Mouse (Mus musculus) spleen, postnatal 4 days (tissue): ENCODE results near the gene Snw1.

Experiments used
- DNase-seq, 2 experiments: peaks; one replicate each; pipeline ENCODE4 v3.0.0; 2022; ENCODE audit warnings: low spot score in 2 of 2

Gene Snw1

GRCm38 (mm10) chr12:87423700-87424099 is 48.4 kb downstream of the Snw1 start:
- no peak for DNase-seq

GRCm38 (mm10) chr12:87421708-87422507 is 50.2 kb downstream of the Snw1 start:
- DNase-seq = peak in 1 of 2 experiments; percentile 31

DNA sequence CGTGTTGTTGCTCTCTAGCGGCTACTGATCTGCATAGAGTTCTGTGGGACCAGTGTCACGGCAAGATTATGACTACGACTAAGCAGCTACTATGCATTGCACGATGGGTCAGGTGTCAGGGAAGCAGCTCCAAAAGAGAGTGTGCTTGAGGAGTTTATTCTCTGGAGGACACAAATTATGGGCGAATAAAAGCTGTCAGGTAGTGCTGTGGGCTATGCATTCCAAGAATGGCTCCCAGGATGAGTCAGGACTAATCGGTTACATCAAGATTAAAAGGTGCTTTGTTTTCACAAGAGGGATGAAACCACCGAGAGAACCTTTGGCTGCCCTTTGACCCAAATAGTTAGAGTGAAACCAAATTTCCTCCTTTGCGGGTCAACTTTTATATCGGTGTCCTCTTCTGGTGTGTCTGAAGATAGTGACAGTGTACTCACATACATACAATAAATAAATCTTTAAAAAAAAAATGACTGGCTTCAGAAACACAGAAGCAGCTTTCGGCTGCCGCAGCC is 52.0 kb downstream of the Snw1 start:
- no peak for DNase-seq

GRCm38 (mm10) chr12:87418921-87419320 is 53.2 kb downstream of the Snw1 start:
- DNase-seq = no peak

- DNase-seq = peak; percentile 49 to 72
Measured at GRCm38 (mm10) chr12:87416690-87417089, 55.4 kb downstream of the Snw1 start.

DNA sequence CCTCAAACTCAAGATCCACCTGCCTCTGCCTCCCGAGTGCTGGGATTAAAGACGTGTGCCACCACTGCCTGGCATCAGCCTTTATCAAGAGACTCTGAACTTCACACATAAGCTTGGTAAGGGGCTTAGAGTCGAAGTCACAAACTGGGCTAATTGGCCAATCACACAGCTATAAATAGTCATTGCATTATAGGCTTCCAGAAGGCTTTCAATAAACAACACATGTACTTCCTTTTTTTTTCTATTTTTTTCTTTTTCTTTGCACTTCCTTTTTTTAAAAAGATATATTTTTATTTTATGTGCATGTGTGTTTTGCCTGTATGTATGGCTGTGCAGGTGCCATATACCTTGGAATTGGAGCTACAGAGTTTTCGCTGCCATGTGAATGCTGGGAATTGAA is 56.7 kb downstream of the Snw1 start:
- no peak for DNase-seq

GRCm38 (mm10) chr12:87413179-87413790 is 58.8 kb downstream of the Snw1 start:
- peak; percentile 60 to 85 for DNase-seq

DNA sequence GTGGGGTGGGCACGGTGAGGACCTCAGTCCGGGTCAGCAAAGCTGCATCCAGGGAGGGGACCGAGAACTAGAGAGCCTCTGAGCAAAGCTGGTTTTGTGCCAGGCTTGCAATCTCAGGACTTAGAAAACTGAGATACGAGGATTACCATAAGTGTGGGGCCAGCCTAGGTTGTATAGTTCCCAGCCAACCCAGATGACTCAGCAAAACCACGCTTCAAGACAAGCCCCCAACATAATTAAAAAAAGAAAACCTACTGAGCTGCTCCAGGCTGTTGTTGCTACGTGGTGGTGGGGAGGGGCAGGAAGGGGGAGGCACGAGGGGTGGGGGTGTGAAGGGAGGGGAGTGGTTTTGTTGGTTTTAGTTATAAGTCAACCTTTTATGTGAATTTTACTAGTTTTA is 61.1 kb downstream of the Snw1 start:
- DNase-seq = no peak

GRCm38 (mm10) chr12:87409123-87409522 is 63.0 kb downstream of the Snw1 start:
- no peak for DNase-seq

DNA sequence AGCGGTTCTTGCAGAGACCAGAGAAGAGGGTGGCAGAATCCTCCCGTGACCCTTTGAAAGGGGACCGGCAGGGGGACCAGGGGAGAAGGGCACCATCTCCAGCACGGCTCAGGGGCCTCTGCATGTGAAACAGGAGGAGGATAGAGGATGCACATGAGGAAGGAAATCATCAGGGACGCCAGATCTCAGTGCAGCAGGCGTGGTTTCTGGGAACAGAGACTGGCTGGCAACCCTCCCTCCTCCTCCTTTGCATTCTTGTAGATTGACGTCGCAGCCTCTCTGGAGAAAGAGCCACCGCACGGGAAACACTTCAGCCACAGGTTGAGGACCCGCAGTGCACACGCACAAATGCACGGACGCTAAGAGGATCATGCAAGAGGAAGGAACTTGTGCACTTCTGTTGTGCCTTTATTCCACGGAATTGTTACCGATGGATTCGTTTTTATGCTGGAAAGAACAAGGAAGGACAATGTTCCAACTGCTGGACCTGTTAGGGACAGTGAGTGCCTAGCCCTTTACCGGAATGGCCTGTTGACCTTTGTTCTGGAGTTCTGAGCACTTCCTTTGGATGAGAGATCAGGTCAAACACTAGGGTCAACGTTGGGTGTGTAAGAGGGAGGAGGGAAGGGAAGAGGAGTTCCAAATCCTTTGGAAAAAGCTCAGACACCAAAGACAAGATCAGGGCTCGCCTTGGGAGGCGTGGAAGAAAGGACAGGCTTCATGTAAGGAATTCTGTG is 64.0 kb downstream of the Snw1 start:
- DNase-seq = no peak

GRCm38 (mm10) chr12:87405721-87406120 is 66.4 kb downstream of the Snw1 start:
- DNase-seq = no peak

DNA sequence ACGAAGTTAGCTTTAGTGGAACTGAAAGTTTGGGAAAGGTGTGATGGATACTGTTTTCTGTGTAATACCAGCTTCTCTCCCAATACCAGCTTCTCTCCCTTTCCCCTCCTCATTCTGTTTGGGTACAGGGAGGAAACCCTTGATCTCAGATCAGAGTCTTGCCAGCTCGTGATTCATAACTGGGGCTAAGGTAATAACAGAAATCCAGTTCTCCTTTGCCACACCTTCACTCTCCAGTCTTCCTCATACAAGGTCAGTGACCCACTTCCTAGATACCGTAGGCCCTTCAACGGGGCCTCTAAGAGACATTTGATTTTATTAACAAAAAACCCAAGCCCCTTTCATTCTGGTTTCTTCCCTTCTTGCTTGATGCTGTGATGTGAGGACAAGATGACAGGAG is 66.9 kb downstream of the Snw1 start:
- no peak for DNase-seq

GRCm38 (mm10) chr12:87401883-87402282 is 70.2 kb downstream of the Snw1 start:
- DNase-seq = no peak

DNA sequence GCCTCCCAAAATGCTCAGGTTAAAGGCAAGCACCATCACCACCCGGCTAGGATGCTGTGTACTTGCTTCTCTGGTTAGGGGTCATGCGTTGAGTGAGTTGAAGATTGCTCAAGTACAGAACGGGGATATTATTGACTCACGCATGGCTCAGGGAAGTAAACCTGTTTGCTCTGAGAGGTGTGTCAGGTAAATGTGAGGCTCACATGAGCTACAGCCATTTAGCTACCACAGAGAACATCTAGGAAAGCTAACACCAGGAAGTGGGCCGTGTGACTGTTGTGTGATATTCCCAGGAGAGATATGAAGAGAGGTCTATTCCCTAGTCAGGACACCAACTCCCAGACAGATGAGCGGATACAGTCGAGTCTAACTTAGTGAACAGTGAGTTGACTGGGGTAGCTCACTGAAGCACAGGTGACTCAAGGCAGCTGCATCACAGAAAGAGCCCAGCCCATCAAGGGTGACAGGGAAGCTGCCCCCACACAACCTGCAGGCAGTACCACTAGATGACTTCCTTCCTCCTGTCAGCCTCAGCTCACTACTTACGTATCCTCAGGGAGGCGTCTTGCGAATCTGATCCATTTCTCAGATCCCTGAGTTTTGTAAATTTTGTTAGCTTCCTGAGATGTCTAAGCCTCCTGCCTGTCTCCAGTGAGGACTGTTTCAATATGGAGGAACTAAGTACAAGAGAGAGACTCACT is 72.8 kb downstream of the Snw1 start:
- DNase-seq = no peak
